Mouse (Mus musculus) right cerebral cortex, postnatal 14 days (tissue): ENCODE measurements at regions not wholly inside any gene's neighbourhood (a gene's known extent, or its start where the extent isn't known, plus 50 kb on each side); places are given as distances from the start of the nearest gene placed in this dataset.

ENCODE experiments used
- DNase-seq: peaks from one replicate; pipeline ENCODE4 v3.0.0; 2022

DNA sequence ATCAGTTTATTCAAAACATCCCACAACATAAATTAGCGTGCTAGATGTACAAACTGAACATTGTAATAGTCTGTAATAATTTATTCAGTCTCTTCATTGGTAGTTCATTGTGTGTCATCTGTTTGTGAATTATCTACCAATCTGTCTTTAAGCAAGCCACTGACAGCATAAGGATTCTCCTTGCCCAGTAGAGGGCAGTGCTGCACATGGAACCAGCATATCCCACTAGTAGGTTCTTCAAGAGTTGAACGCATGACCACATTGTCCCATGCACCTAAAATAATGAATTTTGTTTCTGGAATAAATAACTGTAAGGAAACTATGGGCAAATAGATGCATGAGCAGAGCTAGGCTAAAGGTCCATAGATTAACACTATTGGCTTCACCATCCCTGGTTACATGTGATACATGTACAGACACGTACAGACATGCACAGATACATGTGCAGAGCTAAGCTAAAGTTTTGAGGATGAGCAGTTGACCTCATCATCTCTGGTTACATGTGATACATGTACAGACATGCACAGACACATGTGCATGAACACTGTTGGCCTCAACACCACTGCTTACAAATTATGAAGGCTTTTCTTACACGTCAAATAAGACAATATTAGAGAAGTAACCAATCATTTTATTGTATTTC, 143.0 kb upstream of the Ctnnd2 start:
- peak; percentile 78 for DNase-seq

DNA sequence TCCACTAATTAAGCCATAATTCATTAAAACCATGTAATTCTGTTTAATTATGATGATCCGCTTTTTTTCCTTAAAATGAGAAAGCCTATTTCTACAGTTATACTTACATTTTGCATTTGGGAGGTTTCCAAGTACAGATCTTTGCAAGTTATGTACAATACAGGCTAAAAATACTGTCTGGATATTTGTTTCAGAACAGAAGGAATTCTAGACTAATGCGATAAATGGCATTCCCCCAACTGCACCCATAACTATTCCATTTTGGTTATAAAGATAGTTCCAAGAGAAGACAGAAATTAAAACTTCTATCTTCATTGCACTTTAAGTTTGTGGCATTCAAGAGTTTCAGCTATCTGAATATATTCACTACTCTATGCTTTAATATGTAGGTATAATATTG, 137.0 kb upstream of the Ctnnd2 start:
- DNase-seq, result no peak

DNA sequence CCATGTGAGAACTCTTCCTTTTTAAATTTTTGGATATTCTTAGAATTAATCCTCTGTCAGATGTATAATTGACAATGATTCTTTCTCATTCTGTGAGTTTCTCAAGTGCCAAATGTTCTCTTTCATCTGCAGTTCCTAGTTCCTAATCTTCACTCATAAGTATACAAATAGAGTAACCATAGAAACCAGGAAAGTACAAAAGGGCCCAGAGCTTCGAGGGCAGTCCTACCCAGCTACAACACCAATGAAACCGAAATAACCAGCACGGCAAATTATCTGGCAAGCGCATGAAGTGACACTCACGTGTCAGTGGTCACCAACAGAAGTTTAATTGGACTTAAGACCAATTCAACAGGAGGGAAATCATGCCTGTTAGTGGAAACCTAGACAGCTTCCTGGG, 121.5 kb upstream of the Ctnnd2 start:
- no peak for DNase-seq

DNA sequence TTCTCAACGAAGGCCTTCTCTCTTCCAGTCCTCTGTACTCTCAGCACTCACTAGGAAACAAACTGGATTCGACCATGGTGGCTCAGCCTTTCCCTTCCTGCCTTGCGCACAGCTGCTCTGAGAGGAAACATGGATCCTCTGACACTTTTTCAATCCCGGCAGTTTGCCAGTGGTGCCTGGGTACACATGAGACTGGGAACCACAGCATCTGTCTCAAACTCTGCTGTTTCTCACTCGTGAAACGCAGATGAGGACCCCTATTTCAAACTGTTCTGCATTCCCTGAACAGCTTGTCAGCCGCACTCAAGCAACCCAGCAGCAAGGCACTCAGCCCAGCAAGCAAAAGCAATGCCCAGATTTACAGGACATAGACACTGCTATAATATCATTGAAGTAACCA, 112.6 kb upstream of the Ctnnd2 start:
- peak; percentile 35 for DNase-seq

DNA sequence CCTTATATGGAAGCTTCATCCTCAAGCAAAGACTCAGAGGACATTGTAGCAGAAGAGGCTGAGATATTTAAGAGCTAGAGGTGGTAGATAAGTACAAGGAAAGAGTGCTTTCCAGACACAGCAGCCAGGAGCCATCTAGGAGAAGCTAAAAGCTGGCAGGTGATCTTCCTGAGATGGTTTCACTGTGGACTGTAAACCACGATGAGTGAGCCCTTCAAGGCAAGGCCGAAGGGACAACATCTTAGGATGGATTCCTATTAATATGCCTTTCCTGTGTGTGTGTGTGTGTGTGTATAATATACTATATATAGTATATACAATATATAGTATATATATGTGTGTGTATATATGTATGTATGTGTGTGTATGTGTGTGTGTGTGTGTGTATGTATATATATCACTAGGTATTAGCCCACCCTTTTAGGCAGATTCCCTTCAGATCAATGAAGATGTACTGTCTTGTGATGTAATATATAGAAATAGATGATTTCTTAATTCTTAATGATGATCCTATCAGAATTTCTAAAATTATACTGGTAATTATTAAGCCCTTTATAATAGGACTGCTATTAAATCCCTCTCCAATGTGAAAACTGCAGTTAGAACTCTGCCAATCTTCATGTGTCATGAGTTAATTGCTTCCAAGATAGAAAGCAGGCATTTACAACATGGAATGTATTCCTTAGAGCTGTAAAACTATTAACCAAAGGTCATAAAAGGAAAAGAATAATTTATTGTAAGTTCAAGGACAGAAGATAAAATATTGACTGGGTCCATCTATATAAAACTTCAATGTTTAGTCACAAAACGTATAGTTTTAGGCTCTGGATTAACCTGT, 111.7 kb upstream of the Ctnnd2 start:
- no peak for DNase-seq

DNA sequence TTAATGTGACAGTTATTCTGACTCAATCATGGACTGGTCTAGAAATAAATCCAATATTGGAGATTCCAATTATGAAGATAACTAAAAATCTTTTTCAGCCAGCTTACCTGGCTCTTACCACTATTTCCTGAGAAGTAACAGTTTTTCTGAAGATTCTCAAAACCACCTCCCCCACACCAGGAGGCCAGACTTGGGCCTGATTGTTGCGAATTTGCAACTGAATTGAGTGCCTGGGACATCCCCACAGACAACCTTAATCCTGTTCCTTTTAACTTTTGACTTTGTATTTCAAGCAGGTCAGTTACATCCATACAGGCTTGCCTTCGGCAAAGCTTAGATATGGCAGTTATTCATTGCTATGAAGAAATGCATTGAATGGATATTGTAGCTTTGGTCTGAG, 100.7 kb upstream of the Ctnnd2 start:
- DNase-seq, result no peak

DNA sequence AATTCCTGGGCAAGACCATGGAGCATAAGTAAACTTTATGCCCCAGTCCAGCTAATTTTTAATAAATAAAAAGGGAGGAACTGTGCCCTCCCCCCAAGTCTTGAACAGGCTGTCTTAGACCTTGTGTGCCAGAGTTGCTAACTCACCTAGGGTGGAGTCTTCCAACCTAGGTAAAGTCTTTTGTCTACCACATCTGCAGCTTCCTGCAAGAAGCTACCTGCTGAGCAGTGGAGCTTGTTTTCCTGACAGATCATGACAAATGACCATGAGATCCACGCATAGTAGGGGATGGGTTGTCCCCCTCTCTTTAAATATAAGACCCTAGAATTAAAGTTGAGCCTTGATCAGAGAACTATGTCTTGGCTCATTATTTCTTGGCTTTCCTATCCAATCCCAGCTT, 100.1 kb upstream of the Ctnnd2 start:
- no peak for DNase-seq

DNA sequence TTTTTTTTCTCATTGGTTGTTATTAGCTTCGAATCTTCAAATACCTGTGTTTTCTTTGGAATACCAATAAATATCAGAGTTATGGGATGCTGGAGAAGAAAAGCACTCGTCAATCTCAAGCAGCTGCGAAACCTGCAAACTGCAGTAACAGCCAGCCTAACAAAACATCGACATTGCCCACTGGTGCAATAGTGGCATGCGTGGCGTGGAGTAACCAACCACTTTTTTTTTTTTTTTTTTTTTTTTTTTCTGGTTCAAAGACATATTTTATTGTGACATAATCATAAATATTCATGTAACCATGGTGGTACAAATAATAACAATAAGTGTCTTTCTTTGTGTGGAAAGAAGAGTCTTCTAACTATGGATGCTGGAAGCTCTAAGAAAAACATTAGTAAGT, 85.3 kb upstream of the Ctnnd2 start:
- no peak for DNase-seq

DNA sequence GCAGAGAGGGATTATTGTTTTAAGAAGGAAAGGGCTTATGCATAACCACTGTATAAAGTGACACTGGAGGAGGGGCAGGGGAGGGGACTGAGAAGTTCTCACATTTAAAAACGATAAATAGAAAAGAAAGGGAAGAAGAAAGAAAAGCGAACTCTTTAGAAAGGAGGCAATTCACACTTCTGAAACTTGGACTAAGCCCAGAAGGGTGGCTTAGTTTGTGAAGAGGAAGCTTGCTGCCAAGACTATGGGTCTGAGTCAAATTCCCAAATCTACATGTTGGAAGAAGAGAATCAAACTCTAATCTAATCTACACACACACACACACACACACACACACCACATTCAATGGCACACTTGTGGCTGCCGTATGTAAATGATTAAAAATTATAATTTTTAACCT, 50.3 kb upstream of the Ctnnd2 start:
- DNase-seq, result no peak
